Mouse (Mus musculus) kidney, postnatal 25 days (tissue): Measurements from ENCODE around the gene Slc45a1.

Experiments used
- DNase-seq, 2 experiments: peaks; one replicate each; pipeline ENCODE4 v3.0.0; 2021; ENCODE audit warnings: mixed read lengths in 2 of 2

Gene Slc45a1

DNA sequence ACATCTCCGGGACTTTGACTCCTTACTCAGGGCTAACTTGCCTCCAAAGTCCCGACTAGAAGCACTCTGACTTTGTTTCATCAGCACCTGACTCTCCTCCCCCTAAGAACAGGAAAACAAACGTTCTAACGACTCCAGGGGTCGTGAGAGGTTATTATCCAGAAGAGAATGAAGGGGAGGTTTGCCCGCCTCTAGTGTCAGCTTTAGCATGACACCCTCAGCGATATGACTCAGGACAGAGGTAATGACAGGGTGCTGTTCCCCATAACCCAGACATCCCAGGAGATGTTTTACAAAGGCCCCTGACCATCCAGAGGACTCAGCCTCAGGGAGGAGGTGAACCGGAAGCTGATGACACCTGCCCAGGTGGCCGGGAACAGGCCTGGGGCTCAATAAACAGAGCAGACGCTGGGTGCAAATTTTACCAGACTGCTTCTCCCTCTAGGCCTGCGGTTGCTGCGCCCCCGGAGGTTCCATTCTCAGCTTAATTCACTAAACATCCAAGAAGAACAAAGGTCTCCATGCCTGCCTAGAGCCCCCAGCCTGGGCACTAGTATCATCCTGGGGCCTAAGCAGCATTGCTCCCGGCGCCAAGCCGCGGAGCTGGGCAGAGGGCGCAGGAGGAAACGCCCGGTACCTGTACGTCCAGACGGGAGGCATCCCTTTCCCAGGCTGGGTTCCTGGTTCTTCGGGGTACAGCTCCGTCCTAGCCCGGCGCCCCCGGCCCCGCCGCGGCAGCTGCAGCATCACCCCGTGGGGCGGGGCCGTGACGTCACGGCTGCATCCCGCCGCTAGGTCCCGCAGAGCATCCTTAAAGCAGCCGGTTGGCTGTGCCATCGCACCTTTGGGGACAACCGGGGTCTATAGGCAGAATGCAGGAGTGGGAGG is at the start of gene Slc45a1:
Gene Slc45a1 (minus strand): TSS at position 785 of the 888 bp plus-strand sequence.
- DNase-seq = no peak

DNA sequence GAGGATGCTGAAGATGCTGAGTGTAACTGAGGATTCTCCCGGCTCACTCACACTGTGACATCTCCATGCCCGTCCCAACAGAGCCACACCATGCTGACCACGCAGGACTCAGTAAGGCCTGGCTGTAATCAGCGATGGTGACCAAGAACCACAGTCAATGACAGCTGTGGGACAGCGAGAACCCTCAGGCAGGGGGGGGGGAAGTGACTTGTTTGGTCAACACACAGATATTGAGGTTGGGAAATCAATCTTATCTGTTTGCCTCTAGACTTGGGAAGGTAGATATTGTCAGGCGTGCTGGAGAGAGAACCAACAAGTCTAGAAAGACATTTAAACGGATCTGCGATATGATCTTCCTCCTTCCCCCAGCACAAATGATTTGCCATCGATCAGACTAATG is 48.9 kb upstream of the Slc45a1 start:
- no peak for DNase-seq

DNA sequence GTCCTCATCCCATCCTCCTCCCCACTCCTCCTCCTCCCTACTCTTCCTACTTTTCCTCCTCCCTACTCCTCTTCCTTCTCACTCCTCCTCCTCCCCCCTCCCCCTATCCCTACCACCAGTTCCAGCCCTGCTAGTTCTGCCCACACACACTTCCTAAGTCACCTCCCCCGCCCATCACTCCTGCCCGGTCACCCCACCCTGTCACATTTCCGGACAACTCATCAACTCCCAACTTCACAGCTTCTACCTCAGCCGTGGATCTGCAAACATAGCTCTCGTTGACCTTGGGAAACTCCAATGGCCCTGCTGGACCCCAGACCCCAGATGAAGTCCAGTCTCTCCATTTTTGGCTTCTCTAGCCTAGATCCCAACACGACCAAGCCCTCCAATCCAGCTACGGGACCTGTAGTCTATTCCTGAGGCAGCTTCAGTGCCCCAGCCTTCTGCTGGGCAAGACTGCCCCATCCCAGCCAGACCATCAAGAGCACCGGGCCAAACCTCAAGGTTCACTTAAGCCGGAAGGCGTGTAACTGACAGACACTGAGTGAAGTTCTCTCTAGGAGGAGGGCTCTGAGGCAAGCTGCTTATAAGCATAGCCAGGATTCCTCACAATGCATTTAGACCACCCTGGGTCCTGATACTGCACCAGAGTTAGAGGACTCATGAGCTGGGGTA is 42.6 kb upstream of the Slc45a1 start:
- DNase-seq = peak in 1 of 2 experiments; percentile 65

DNA sequence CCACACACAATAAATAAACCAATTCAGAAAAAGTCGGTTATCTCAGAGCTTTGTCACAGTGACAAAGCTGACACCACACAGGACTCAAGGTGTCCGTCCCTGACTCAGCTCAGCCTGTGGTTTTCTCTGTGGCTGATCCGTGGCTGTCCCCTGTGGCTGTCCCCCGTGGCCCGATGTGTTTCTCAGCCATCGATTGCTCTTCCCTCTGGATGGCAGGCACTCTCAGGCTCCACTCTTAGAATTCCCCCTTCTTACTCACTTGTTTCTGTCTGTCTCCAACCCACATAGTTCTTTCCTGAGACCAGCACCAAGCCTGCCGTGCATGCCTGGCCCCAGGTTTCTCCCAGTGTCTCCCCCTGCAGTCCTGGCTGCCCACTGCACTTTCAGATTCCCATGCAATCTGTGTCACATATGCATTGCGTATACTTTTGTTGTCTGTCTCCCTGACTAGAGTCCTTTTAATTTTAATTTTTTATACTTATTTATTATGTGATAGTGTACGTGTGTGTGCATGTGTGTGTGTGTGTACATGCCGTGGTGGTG is 41.0 kb upstream of the Slc45a1 start:
- DNase-seq = no peak

DNA sequence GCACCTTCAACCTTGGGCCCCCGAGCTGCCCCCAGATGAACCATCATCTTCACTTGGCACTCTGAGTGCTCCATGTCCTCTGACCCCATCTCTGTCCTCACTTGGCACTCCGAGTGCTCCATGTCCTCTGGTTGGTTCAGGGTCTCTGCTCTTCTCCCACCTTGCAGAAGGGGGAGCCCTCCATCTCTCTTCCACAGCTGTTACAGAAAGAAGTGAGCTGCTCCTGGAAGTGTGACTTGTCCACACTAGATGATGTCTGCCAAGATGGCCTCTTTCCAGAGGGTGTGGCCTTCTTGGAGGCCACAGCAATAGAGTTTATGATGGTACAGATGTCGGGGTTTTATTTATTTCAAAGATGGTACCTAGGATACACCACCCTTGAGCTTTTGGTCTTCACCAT is 38.8 kb upstream of the Slc45a1 start:
- DNase-seq = peak; percentile 58 to 74

DNA sequence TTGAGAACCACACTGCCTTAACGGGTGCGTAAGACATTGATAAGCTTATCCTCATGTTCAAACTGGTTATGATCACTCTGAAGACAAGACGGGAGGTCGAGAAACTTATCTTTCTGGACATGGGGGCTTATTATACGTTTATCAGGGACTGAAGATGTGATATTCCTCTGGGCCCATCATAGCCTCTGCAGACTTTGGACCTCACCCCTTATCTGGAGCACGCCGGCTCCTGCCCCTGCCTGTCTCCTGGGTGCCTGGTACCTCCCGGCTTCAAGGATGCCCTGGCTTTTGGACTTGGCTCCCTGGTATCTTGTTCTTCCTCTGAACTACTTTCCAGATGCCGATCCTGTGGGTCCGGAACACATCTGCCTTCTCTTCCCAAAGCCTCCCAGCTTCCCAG is 37.6 kb upstream of the Slc45a1 start:
- DNase-seq = peak in 1 of 2 experiments; percentile 61

DNA sequence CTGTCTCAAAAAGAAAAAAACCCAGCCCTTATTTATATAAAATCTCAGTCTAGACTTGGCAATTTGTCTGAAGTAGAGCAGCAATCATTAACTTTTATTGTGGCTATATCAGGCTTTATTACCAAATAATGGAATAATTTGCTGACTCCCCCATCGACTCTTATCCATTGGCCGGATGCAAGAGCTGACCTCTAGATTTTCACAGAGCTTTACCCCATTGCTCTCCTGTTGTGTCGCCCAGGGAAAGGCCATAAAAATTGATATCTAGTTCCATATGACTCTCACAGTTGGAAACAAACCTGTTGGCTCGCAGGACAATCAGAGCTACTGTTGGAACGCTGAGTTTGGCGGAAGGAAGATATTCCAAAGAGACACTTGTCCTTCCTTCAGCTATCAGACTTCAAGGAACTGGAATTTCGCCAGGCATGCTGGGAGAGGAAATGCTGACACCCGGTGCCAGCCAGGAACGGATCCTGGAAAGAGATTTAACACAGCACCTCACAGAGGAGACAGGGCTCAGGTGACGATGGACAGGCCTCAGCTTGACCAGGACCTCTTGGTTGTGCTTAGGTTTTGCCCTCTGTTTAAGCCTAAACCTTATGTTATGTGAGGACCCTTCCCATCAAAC is 35.3 kb upstream of the Slc45a1 start:
- DNase-seq = peak in 1 of 2 experiments; percentile 59

DNA sequence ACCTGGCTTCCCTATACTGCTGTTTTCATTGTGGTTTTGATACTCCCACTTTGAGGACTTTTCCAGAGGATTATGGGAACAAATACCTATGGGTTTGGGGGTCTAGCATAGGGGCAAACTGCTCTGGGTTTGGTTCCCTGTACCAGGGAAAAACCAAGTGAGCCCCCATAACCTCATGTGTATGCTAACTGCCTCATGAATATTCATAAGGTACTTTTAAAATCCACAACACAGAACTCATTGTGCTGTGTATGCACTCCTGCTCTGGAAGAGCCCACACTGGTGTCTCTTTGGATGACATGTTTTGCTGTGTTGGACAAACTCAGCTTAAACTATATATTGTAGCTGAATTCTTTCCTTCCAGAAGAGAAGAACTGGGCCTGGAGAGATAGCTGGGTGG is 34.6 kb upstream of the Slc45a1 start:
- DNase-seq = no peak

DNA sequence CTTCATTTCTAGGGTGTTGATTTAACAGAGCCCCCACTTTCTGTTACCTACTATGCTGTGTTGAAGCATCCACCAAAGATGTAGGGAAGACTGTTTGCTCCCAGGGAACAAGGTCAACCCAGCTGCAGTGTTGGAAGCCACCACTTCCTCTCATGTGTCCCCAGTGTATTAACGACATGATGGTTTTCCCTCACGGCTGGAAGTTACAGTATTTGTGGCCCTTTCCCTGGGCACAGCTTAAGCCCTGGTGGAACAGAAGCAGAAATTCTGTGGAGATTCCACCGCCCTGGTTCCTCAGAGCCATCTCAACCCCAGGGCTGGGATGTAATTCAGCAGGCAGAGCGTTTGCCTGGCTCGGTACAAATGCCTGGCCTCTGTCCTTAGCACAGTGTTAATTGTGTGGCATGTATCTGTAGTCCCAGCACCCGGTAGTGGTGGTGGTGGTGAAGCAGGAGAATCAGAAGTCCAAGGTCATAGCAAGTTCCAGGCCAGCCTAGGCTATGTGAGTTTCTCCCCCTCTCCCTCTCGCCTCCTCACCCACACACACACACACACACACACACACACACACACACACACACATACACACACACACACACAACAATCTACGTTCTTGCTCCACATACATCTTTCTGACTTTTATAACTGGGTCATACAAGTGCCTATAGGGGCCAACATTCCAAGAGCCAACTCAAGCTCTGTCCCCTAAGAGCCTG is 34.0 kb upstream of the Slc45a1 start:
- DNase-seq = no peak

DNA sequence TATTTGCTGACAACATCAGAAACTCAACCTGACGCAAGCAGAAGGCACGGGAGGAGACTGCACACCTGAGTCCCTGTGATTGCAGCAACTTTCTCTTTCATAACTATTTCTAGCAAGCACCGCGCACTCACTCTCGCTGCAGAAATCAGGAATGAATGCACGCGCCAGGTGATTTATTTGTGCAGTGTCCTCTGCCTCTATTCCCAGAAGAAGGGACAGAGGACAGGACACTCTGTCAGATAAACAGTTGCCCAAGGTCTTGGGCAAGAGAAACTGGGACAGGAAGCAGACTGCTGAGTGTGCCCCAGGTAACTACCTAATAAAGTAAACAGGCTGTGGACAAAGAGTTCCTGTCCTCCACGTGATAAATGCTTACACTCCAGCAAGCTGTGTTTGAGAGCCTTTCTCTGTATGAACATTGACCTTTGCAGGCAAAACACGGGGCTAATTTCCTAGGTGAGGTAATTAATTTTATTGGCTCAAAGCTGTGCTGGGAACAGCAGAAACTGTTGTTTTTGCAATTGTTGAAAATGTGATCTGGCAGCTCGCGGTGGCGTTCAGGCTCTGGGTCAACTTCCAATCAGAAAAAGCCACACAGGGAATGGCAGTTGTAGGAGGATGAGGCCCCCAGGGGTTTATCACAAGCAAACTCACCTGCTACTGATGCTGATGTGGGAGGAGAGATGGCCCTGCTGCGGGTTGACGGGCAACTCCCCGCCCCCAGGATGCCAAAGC is 33.2 kb upstream of the Slc45a1 start:
- peak; percentile 76 to 89 for DNase-seq

DNA sequence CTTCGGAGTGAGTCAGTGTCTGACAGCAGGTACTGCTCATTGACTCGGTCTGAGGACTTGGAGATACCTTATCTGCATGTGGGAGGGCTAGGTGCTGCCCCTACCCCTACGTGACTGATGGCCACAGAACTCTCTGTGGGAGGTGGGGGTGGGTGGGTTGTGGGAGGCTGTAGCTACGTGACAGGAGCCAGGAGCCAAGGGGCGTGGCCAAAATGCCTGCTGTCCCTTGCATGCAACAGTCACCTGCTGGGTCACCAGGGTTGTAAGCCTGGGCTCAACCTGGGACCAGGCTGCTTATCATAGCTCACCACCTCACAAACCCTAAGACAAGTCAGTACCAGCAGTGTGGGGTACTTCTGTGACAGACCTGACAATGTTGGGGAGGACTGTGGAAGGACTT is 28.4 kb upstream of the Slc45a1 start:
- DNase-seq = no peak

DNA sequence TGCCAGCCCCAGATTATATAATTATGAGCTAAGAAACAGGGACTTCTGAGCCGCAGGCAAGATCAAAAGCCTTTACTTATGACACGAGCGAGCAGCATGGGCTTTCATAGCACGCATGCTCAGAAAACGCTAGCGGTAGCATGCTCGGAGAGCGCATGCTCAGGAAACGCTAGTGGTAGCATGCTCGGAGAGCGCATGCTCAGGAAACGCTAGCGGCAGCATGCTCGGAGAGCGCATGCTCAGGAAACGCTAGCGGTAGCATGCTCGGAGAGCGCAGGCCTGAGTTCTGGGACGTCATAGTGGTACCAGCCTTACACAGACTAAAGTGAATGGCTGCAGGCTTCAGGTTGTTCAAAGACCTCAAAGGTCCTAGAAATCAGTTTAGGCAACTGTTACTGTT is 26.8 kb upstream of the Slc45a1 start:
- DNase-seq = no peak

DNA sequence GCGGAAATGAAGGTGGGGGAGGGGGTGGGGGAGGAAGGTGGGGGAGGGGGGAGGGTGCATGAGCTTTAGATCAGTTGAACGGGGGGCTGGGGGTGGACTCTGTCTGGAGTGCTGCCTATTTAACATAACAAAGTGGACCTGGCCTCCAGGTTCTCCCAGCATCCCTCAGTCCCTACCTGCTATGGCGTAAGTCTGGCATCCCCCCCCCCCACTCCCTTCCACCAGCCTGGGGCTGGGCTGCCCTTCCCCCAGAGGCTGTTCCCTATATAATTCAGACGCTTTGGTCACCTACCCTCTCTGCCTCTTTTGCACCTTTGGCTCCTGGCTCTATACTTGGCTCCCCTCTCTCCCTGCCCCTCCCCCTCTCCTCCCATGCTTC is 25.9 kb upstream of the Slc45a1 start:
- no peak for DNase-seq

DNA sequence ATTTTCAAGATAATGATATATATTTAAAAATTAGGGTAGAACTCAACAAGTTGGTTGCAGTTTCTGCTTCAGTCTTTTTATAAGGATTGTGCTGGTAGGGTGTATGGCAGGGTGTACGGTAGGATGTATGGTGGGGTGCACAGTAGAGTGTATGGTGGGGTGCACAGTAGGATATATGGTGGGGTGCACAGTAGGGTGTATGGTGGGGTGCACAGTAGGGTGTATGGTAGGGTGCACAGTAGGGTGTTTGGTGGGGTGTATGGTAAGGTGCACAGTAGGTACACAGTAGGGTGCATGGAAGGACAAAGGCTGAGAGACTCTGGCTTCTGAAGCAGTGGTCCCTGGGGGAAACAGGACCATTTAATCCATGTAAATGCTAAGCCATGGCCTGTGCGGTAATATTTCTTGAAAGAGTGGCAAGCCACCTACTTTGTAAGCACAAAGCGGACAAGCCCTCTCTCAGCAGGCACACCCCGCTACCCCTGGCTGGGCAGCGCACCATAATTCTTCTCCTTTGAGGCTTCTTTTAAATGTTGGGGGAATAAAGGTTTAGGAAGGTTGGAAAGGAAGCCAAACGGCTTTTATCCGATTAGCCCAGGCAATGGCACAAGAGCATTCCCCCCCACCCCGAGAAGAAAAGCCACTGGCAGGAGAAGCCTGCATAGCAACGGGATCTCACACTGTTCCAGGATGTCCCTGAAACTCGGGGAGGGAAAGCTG is 25.3 kb upstream of the Slc45a1 start:
- DNase-seq = no peak

DNA sequence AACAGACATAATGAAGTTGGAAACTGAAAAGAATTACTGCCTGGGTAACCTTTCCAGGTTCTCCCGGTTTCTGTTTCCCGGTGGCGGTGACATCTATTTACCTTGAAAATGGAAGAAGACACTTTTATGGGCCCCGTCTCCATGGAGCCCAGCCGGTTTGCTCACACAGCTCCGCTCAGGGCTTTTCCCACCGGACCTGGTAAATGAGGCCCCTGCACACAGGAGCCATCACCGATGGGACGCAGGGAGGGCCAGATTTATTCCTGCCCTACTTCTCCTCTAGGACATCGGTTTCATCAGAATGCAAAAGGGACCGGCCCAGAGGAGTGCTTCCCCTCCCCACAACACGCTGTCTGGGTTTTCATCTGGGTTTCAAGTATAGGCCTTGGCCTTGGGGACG is 24.1 kb upstream of the Slc45a1 start:
- no peak for DNase-seq

DNA sequence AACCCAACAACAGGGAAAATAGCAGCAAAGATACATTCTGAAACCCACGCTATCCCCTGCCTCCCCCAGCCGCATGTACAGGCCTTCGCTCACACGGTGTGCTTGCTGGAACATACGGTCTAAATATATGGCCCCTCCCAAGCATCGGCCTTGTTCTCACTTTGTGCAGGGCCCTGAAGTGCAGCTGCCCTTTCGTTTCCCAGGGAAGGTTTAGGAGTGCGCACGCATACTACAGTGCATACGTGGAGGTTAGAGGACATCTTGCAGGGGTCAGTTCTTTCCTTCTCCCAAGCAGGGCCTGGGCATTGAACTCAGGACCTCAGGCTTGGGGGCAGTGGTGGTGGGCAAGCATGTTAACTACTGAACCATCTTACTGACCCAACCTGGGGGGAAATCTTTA is 23.3 kb upstream of the Slc45a1 start:
- no peak for DNase-seq

DNA sequence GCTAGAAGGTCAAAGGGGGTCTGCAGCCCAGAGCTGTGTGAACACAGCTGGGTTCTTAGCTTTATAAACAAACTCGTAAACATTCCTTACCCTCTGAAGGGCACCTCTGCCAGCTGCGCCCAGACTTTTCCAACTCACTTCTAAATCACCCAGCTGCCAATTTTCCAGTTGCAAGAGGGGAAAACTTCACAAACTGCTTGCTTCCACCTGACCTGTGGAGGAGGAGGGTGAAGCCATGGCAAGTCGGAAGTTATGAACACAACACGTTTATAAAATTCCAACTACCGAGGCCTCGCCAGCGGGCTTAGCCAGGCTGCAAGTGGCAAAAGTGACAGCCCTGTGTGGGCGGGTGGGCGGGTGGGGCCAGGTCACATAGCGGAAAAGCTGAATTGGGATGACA is 13.8 kb upstream of the Slc45a1 start:
- peak in 1 of 2 experiments; percentile 58 for DNase-seq

DNA sequence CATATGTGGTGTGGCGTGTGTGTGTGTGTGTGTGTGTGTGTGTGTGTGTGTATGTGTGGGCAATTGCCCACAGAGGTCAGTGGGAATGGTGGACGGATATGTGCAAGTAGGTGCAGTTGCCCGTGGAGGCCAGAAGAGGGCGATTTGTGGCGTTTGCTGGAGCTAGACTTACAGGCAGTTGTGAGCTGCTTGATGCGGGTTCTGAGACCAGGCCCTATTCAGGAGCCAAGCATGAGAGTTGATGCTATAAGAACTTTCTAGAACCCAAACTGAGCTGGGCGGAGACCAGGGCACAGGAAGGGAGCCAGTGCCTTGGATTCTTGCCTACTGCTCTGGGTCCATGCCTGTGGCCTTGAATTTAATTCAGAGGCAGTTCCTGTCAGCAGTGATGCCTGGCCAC is 12.8 kb upstream of the Slc45a1 start:
- DNase-seq = peak in 1 of 2 experiments; percentile 38

DNA sequence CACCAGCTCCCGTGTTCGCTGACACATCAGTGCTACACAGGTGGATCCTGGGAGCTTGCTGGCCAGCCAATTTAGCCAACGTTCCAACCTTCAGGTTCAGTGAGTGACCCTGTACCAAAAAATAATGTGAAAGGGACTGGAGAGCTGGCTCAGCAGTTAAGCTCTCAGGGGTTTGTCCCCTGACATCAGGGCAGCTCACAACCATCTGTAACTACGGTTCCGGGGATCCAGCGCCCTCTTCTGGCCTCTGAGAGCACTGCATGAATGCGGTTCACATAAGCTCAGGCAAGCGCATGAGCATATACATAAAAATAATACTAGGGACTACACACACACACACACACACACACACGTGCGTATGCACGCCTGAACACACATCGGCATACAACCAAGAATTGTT is 11.2 kb upstream of the Slc45a1 start:
- peak; percentile 58 to 62 for DNase-seq

DNA sequence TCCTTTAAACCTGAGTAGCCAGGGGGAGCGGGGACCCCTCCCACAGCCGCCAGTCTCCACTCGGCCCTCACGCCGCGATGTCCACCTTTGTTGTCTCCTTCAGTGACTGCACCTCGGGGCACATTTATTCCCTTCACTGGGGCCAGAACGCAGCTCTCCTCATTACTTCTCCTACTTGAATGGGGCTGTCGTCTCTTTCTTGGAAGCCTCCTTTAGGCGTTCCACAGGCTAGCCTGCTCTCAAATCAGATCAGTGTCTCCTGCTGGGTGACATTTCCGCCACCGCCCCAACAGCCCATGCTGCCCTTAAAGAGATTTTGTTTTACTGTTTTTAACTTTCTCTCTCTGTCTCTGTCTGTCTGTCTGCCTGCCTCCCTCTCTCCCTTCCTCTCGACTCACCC is 9.9 kb upstream of the Slc45a1 start:
- no peak for DNase-seq

DNA sequence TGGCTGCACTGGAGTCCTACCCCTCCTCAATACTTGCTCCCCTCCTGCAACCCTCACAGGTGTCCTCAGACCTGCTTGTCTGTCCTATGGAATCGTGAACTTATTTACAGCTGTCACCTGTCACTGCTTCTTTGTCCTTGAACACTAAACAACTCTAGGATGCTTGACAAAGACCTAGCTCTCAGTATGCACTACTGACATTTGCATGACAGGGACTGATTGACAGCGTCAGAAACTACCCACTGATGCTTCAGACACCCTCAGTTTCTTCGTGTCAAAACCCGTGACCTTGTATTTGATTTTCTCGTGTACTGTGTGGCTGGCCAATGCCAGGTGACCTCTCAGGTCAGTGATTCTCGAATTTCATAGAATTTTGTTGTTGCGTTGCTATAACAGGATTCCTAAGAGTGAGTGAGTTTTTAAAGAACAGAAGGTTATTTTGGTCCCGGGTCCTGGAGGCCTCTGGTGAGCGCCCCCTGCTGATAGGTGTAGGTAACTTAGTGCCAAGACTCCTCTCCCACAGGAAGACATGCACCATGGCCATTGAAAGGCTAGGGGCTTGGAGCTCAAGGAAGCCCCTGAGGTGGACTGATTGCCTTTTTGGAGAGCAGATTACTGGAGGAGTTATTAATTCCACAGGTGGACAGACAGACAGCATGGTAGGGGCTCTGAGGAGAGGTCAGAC is 8.1 kb upstream of the Slc45a1 start:
- peak in 1 of 2 experiments; percentile 57 for DNase-seq
